Comparison of ENCODE assay signal across 8 mouse cellular contexts in genomic region chr10:40141864-40142523, GRCm38 (mm10). TPM values are rescaled to one million over a fixed set of nuclear protein-coding genes. Genes with fewer than 3 reads are reported as not detected.
A peak's percentile ranks its signal among the peaks of the same experiment; 100 is the strongest.
DNase-seq lines count a peak whose midpoint lies in the region; ATAC-seq lines count a peak whose summit lies in the region.

Slc16a10 (minus strand) TSS chr10:40142258.

- peak; percentile 99 for ATAC-seq in hindbrain, embryonic 13.5 days (ENCODE audit: low FRiP score)

- H3K27me3 ChIP-seq in hindbrain, embryonic 13.5 days: peaks cover 15% of the 10 kb centered on the region

- H3K4me3 ChIP-seq in hindbrain, embryonic 13.5 days: peak within 1 kb of the TSS; percentile 72

- peak within 1 kb of the TSS; percentile 81 for H3K4me2 ChIP-seq in hindbrain, embryonic 13.5 days

- H3K36me3 ChIP-seq in hindbrain, embryonic 13.5 days: no peaks in the 10 kb centered on the region

- peak; percentile 96 for DNase-seq in R1 (ENCODE audit: low read depth, low spot score)
- peak; percentile 95 to 97 for DNase-seq in cerebellum, postnatal 25 days
- peak; percentile 73 to 80 for DNase-seq in frontal cortex, postnatal 25 days (ENCODE audit: low spot score in 2 of 2)
- peak; percentile 85 to 93 for DNase-seq in layer of hippocampus, postnatal 14 days (ENCODE audit: low spot score in 2 of 2)
- peak; percentile 94 for DNase-seq in lung, postnatal 10 days
- peak; percentile 85 for DNase-seq in ovary, postnatal 14 days (ENCODE audit: low spot score)
- peak; percentile 95 to 96 for DNase-seq in thymus, postnatal 10 days (ENCODE audit: low spot score in 2 of 2)

- peaks cover 8% of the 10 kb centered on the region for H3K4me1 ChIP-seq in hindbrain, embryonic 13.5 days (replicated peaks)

- under 1% methylated on average over 42 of the region's 76 CpGs for WGBS in hindbrain, embryonic 13.5 days

- no peak within 1 kb of the TSS for H3K27ac ChIP-seq in hindbrain, embryonic 13.5 days

- H3K9me3 ChIP-seq in hindbrain, embryonic 13.5 days: no peaks in the 10 kb centered on the region

- H3K9ac ChIP-seq in hindbrain, embryonic 13.5 days: peak within 1 kb of the TSS; percentile 82

RNA-seq across cellular contexts. Expression of gene Slc16a10, which starts in this region (rescaled TPM):
- polyA plus RNA-seq in hindbrain, embryonic 13.5 days (2015; fragmentation: Nextera tagmentation; extraction: Ambion mirVana): 6.4 and 12.8 TPM in 2 replicates
- total RNA-seq in layer of hippocampus, postnatal 14 days (2021): 1 to 10 TPM; 1.4 to 1.8 TPM
